Mouse (Mus musculus): ENCODE data around the gene Actn2. TPM values are rescaled to one million over a fixed set of nuclear protein-coding genes. Genes with fewer than 3 reads are reported as not detected.

The Actn2 gene
- not detected for polyA plus RNA-seq (2014; fragmentation: Illumina TruSeq; extraction: RNeasy Lipid Tissue Mini Kit (QIAGEN cat#74804); ENCODE audit: low read depth, low replicate concordance)

DNA sequence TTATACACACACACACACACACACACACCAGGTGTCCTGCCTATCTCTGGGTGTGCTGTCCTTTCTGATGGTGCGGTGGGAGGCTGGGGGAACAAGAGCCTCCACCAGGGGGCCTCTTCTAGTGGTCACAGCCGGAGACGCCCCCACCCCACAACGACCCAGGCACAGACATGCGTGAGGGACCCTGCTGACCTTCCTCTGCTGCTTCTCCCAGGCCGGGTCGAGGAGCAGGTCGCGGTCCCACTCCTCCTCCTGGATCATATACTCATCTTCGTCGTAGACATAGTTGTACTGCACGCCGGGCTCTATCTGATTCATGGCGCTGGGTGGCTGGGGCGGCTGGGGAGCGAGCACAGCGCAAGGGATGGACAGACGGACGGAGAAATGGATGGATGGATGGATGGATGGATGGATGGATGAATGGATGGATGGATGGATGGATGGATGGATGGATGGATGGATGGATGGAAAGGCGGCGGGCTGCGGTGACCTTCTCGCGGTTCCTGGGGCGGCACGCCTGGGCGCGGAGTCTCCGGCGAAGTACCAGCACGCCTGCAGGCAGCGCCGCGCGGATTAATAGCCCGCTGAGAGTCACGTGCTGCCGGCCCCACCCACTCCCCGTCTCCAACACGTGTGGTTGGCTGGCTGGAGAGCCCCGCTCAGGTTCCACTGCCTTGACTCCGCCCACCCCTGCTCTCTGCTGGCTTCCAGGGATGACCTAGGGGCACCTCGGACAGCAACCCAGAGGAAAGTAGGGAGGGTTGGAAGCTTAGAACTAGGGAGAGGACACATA lies at the start of gene Actn2:
Actn2 (minus strand) TSS at position 578 of the 793 bp plus-strand sequence.

DNA sequence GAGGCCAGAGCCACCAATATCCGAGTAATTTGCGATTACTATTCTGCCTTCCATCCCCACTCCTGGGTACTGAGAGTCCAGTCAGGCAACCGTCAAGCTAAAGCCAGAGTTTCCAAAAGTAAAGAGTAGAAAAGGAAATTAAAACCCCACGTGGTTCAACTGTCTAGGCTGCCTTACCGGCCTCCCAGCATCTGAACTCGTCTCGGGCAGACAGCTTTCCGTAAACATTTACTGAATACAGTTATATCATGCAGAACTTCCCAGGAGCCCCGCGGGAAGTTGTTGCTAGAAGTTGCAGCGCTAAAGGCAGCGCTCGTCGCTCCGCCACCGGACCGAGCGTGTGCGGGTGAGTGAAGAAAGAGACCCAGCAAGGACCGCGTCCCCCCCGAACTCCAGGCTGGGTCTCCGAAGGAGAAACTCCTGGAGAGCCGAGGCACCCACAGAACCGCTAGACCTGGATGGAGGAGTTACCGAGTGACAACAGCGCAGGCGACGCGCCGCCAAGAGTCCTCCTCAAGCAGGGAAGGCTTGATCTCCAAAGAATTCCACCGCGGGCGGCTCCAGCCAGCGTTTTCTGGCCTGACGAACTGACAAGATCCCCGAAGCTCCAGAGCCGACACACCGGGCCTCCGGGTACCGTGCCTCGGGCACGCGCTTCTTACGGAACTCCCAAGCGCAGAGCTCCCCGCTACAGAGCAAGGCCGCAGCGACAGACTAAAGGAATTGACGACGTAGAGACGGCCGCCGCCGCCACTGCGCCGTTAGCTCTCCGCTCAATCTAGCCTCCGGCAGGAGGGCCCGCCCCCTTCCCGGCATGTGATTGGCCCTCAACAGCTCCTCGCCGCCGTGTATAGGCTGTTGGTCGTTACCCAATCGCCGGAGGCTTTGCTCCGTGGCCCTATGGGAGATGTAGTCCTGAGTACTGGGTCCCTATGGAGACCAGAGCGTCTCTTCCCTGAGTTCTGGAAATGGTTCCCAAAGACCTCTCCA lies 82.9 kb downstream of the Actn2 start, which contains the start of gene Mtr:
Mtr (minus strand) TSS at position 723 of the 990 bp plus-strand sequence.

Other genes starting within 250 kb of the Actn2 start
- gene Ryr2, start 233.8 kb downstream of the Actn2 start, polyA plus RNA-seq (2014; fragmentation: Illumina TruSeq; extraction: RNeasy Lipid Tissue Mini Kit (QIAGEN cat#74804); ENCODE audit: low read depth, low replicate concordance), result 0.27 TPM
- 15.0 TPM for gene Mtr, start 82.6 kb downstream of the Actn2 start, polyA plus RNA-seq (2014; fragmentation: Illumina TruSeq; extraction: RNeasy Lipid Tissue Mini Kit (QIAGEN cat#74804); ENCODE audit: low read depth, low replicate concordance)
- 10.1 TPM for gene Heatr1, start 54.3 kb upstream of the Actn2 start, polyA plus RNA-seq (2014; fragmentation: Illumina TruSeq; extraction: RNeasy Lipid Tissue Mini Kit (QIAGEN cat#74804); ENCODE audit: low read depth, low replicate concordance)
- 59.7 TPM for gene Lgals8, start 124.2 kb upstream of the Actn2 start, polyA plus RNA-seq (2014; fragmentation: Illumina TruSeq; extraction: RNeasy Lipid Tissue Mini Kit (QIAGEN cat#74804); ENCODE audit: low read depth, low replicate concordance)
- 2.1 TPM for gene Edaradd, start 179.7 kb upstream of the Actn2 start, polyA plus RNA-seq (2014; fragmentation: Illumina TruSeq; extraction: RNeasy Lipid Tissue Mini Kit (QIAGEN cat#74804); ENCODE audit: low read depth, low replicate concordance)
- gene Ero1lb, start 225.1 kb upstream of the Actn2 start, polyA plus RNA-seq (2014; fragmentation: Illumina TruSeq; extraction: RNeasy Lipid Tissue Mini Kit (QIAGEN cat#74804); ENCODE audit: low read depth, low replicate concordance), result 22.4 TPM